Mouse (Mus musculus): ENCODE data around the gene Nlk.

The Nlk gene

DNA sequence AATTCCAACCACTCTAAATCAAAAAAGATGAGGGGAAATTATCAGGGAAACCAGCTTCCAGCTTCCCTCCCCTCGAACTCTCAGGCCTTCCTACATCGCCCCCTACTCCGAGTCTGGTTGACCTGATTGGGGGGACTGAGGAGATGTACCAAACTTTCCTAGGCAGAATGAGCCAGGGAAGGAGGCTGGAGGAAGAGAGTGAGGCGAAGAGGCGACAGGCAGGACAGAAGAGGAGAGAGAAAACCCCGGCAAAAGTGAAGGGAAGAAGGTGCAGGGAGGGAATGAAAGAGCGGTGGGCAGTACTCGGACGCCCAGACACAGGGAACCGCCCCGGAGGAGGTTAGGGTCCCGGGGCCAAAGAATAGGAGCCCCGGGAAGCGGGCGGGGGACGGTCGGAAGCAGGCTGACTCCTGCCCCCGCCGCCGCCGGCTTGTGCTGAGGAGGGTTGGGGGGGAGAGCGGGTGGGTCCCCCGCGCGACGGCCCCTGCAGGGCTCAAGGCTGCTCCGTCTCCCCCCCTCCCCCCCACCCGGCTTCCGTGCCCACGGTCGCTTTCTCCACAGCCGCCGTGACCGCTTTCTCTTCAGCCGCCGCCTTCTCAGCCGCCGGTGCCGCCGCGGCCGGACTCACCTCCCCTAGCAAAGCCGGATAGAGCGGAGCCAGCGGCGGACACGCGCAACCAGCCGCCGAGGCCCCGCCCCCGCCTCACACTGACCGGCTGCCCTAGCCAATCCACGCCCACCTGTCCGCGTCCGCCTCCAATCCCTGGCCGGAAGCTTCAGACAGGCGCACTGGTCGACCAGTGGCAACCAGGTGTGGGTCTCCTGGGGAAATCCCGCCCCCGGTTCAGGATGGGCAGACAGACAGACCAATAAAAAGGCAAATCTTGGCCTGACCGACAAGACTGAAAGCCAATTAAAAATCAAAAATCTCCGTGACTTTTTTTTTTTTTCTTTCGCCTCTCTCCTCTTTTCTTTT, at the start of gene Nlk:
Nlk (minus strand) TSS at position 597 of the 976 bp plus-strand sequence.
- peak; percentile 100 for DNase-seq

- no peak for DNase-seq
These were observed 49.1 kb upstream of the Nlk start for GRCm38 (mm10) chr11:78746264-78746663.

DNA sequence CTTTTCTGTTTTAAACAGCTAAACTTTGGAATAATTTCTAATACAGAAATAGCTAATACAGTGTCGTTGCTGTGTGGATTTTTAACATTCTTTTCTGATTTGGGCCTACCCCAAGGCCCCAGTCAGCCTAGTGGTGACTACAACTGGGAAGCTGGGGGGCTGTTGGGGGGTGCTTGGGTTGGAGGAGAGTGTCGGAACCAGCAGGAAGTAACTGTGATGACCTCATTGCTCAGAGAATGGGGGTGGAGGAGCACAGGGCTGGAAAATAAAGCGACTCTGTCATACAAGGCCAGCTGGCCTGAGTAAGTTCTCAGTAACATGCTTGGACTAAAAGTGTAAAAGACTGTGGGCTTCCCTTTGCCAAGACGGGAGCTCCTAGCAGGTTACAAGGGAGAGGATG, 48.3 kb upstream of the Nlk start:
- DNase-seq = no peak

DNA sequence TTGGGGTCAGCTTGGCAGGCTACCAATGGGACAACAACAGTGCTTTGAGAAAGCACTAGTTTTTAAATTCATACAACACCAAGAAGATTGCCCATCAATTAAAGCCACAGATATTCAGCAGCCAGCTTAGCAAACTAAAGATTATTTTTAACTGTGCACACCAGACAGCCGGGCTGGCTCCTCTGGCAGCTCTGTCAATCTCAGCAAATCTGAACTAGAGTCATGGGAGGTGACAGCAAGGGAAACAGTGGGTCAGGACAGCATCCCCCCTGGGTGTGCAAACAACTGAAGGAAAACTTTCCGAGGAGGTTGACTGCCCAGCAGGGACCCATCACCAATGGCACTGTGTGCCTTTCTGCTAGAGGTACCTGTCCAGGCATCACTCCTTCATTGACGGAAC, 45.3 kb upstream of the Nlk start:
- DNase-seq = no peak

- no peak for DNase-seq
These were observed 44.8 kb upstream of the Nlk start for GRCm38 (mm10) chr11:78741958-78742357.

DNA sequence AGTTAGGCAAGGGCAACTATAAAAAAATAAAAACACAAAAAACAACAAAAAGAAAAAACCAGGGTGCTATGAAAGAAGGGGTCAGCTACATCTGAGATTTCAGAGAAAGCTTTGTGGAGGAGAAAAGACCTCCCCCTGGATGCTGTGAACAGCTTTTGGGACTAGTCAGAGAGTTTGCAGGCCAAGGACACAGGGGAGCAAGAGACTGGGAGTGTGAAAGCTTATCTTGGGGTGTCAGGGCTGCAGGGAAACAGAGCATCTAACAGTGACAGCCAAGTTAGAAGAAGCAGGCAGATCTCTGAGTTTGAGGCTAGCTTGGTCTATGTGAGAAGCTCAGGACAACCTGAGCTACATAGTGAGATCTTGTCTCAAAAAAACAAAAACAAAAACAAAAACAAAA, 42.2 kb upstream of the Nlk start:
- DNase-seq = no peak

DNA sequence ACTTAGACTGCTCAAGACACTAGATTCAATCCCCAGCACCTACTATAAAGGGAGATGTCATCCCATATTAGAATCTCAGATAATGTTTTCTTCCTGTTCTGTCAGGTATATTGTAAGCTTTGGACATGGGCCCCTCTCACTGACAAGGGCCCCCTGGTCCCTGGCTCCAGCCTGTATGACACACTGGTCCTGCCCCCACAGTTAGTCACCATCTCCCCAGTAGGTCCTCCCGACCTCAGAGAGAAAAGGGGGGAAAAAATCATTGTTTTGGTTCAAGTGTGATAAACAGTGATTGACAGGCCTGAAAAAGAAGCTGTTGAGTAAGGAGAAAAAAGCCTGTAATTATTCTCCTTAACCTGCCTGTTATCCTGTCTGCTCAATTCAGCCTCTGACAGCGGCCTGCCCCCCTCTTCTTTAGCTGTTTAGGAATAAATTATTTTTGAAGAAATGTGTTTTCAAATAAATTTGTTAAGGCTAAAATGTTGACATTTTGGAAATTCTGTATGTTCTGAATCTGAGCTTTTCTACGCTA, 39.8 kb upstream of the Nlk start:
- DNase-seq = no peak

DNA sequence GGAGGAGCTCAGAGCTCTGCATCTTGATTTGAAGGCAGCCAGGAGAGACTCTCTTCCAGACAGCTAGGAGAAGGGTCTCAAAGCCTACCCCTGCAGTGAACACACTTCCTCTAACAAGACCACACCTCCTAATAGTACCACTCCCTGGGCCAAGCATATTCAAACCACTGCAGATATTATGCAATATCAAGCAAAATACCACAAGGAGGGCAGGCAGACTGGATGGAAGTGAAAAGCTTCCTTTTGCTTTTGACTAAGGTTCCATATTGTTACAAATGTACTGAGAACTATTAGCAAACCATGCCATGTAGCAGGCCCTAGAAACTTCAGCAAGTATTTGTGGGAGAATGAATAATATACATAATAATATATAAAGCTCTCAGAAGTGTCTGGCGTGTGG, 38.0 kb upstream of the Nlk start:
- DNase-seq = no peak

- no peak for DNase-seq
These were observed 35.4 kb upstream of the Nlk start for GRCm38 (mm10) chr11:78732619-78733018.

- DNase-seq = no peak
These were observed 33.7 kb upstream of the Nlk start for GRCm38 (mm10) chr11:78730902-78731301.

DNA sequence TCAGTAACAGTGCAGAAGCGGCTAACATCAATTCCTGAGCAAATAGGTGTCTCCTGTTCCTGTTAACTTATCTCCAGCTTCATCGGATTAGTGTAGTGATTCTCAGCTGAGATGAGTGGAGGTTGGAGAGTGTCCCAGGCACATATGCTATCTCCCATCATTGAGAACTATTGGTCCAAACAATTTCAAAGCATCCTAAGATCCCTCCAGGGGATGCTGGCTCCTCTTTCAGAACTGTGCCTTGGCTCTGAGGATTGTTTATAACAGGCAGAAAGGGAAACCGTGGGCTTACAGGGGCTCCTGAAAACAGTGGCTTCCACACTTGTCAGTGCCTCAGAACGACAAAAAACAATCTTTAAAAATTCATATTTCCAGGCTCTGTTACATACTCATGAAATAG, 30.9 kb upstream of the Nlk start:
- no peak for DNase-seq

GRCm38 (mm10) chr11:78726366-78726765, 29.2 kb upstream of the Nlk start:
- DNase-seq = no peak

GRCm38 (mm10) chr11:78724792-78725191, 27.6 kb upstream of the Nlk start:
- DNase-seq = no peak

GRCm38 (mm10) chr11:78721419-78721818, 24.2 kb upstream of the Nlk start:
- no peak for DNase-seq

- DNase-seq = no peak
These were observed 20.5 kb upstream of the Nlk start for GRCm38 (mm10) chr11:78717655-78718054.

GRCm38 (mm10) chr11:78708642-78709041, 11.5 kb upstream of the Nlk start:
- DNase-seq = no peak

DNA sequence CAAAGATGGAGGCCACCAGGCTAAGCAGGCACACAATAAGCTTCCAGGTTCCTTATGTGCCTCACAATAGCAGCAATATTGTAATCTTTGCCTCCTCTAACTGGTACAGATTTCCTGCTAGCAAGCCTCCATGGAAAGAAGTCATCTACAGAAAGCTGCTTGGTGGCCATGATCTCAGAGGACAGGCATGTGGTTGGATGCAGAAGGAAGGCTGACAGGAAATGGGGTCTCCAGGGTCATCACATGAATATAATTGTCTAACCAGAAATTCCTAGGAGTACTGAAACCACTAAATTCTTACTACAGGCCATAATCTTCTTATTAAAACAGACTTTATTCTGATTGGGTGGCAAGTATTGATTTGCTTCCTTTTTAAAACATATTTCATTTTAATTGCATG, 8.9 kb upstream of the Nlk start:
- DNase-seq = no peak

DNA sequence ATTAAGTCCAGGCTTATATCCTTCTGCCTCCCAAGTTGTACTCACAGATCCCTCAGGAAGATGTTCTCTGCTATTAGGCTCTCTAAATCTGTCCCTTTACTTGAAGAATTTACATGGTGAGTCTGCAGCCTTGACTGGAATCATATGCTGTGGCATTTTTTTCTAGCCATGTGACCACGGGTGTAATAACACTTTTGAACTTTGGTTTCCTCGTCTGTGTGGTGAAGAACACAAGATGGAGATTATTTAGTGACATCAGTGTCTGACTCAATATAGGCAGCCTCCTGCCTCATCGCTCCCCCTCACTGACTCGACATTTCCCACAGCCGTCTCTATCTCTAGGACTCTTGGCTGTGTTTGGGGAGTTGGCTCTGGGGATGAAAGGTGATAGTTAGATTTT, 5.9 kb upstream of the Nlk start:
- no peak for DNase-seq

GRCm38 (mm10) chr11:78702319-78702718, 5.1 kb upstream of the Nlk start:
- DNase-seq = no peak

DNA sequence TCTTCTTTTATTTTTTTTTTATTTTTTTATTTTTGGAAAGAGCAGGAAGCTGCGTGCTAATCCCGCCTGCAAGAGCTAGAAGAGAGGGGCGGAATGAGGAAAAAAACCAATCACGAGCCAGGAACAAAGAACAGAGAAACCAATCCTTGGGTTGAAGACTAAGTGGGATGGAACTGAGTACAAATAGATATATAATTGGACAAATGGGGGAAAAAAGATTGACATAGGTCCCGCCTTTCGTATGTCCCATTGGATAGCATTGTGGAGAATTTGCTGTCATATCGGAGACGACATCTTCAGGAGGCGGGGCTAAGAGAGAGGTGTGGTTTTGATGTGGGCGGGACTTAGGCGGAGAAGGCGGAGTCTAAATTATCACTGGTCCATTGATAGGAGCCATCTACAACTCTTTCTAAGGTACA, 589 bp upstream of the Nlk start:
- DNase-seq = peak; percentile 100

GRCm38 (mm10) chr11:78694249-78694648, 2.9 kb downstream of the Nlk start:
- no peak for DNase-seq

DNA sequence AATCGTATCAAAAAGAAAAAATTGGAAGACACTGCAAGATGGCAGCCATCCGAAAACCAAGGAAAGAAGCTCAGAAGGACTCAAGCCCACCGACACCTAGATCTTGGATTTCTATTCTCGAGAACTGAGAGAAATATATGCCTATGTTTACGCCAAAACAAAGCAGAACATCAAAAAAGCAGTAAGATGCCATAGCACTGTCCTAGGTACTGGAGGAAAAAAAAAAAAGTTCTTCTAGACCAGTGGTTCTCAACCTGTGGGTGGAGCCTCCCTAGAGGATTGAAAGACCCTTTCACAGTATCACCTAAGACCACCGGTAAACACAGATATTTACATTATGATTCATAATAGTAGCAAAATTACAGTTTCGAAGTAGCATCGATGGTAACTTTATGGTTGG, 3.9 kb downstream of the Nlk start:
- no peak for DNase-seq

GRCm38 (mm10) chr11:78691201-78691600, 6.0 kb downstream of the Nlk start:
- DNase-seq = no peak

DNA sequence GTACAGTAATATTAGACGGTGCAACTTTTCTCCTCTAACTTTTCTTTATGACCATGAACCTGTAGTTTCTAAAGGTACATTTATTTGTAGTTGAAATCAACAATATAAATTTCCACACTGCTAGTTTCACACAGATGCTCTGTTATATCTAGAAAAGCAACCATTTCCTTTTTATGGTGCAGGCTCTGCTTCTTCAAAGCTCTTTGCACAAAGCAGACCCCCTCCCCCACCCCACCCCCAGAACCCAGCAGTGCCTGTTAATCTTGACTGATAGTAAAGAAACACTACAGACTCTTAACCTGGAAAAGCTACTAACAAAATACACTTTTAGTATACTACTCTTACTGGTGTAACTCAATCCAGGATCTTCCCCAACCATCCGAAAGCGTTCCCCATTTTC, 6.6 kb downstream of the Nlk start:
- DNase-seq = no peak

DNA sequence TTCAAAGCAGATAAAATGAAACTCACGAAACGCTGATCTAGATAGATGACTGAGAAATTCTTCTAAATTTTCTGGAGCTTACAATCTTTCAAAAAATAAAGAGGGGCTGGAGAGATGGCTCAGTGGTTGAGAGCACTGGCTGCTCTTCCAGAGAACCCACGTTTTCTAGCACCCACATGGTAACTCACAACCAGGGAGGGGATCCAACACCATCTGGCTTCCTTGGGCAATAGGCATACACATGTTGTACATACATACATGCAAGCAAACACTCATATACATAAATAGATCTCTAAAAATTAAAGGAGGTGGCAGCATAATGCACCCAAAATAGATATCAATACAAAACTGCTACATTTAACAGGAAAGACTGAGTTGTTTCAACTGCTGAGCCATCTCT, 16.1 kb downstream of the Nlk start:
- no peak for DNase-seq

All from cerebellum, adult 9-10 months (tissue).